Mouse (Mus musculus): ENCODE measurements at regions not wholly inside any gene's neighbourhood (a gene's known extent, or its start where the extent isn't known, plus 50 kb on each side); places are given as distances from the start of the nearest gene placed in this dataset.
"Not testable (repeated sequence)": the region's sequence is repeated elsewhere in the genome, so short reads cannot be mapped to it uniquely, and the experiment has no call there.

GRCm38 (mm10) chr7:138024021-138024420 is 373.5 kb downstream of the Tcerg1l start:
- not testable (repeated sequence) for DNase-seq

GRCm38 (mm10) chr7:138051696-138052095 is 345.8 kb downstream of the Tcerg1l start:
- DNase-seq = no peak

DNA sequence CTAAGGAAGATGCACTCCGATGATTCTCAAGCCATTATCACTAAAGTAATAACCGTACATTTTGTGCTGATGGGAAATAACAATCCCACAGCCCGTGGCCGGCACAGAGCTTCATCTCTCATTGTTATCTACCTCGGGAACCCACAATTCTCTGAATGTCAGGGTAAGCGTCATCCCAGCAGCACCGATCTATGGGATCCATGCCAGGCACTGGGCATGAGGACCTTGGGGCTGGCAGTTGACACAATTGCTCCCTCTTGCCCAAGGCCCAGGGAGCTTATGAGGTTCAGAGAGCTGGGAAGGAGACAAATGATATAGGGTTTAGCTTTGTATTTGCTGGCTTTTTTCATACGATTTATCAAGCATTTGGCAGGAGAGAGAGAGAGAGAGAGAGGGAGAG is 342.8 kb downstream of the Tcerg1l start:
- DNase-seq = no peak

GRCm38 (mm10) chr7:138061116-138061515 is 336.4 kb downstream of the Tcerg1l start:
- DNase-seq = no peak

DNA sequence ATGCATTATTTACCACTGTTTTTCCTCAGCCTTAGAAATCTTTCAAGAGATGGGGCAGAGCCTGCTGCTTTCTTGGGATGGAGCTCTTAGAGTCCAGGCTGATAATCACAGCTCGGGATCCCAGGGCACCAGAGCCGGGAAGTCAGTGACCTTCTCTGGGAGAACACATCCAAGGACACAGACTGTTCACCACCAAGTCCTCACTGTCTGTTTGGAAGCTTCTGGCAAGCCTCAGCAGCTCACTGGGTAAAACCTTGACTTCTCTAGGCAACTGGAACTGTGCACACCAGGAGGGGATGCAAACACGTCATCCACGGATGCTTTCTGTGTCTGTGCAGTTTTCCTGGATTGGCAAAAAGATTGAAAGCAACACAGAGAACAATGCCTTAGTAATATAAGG is 330.6 kb downstream of the Tcerg1l start:
- no peak for DNase-seq

DNA sequence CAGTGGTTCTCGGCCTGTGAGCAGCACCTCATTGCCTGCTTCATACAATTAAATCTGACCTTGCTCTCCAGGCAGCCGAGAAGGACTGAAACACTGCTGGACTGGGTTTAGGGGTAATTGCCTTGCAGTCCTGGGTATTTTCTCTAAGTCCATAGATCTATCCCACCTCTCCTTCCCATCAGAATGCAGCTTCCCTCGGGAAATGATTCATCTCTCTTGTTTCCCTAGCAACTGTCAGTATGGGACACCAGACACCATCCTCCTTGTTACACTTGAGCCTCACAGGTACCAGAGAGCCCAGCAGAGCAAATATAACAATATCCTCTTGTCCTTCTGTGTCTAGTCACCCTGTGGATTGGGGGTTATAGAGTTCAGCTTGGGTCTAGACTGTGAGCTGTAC is 322.3 kb downstream of the Tcerg1l start:
- no peak for DNase-seq

- peak; percentile 74 for DNase-seq
Observed at GRCm38 (mm10) chr7:138083980-138084379, 313.6 kb downstream of the Tcerg1l start.

GRCm38 (mm10) chr7:138107471-138108210 is 289.9 kb downstream of the Tcerg1l start:
- DNase-seq = no peak

- no peak for DNase-seq
Observed at GRCm38 (mm10) chr7:138121497-138121896, 276.0 kb downstream of the Tcerg1l start.

- DNase-seq = no peak
Observed at GRCm38 (mm10) chr7:138129701-138130100, 267.8 kb downstream of the Tcerg1l start.

DNA sequence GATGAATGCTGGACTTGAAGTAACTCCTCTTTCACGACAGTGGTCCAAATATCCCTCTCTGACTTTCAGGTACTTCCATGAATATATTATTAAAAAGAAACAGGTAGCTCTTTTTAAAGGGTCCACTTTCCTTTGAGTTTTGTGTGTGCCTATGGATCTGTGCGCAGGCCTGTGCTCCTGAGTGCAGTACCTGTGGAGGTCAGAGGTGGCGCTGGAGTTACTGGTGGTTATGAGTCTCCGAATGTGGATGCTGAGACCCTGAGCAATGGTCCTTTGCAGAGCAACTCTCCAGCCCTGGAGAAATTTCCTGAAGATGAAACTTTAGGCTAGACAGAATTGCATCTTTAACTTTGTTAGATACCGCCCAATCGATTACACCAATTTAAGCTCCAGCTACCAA is 264.1 kb downstream of the Tcerg1l start:
- DNase-seq = no peak

- DNase-seq = no peak
Observed at GRCm38 (mm10) chr7:138137934-138138333, 259.6 kb downstream of the Tcerg1l start.

DNA sequence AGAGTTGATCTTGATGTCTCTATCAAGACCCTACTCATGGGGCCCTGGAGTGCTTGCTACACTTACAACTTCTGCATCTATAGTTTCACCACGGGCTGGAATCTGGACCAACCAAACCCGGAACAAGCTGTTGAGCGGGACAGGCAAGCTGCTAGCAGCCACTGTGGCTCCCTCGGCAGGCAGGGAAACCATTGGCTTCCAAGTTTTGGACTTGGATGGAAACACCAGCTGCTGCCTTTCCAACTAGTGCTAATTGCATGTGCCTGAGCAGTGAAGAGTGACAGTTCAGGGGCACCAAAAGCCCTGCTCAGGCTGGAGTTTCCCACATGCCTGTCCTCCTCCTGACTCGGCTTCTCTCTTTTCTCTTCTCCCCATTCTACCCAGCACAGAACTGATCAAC is 257.8 kb downstream of the Tcerg1l start:
- DNase-seq = no peak

DNA sequence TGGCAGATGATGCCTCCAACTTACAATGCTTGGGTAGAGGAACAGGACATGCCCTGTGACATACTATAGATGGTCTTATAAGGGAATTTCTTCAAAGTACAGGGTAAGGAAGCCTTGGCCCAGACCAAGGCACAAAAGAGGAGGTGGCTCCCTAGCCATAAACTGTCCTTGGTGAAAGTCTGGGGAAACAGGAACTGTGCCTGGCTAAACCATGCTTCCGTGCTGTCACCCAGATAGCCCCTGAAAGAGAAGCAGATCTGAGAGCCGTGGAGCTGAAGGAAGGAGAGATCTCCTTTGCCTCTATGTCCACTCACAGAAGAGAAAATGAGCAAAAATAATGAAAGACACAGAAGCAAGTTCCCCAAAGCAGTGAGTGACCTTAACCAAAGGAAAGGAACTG is 248.0 kb downstream of the Tcerg1l start:
- no peak for DNase-seq

DNA sequence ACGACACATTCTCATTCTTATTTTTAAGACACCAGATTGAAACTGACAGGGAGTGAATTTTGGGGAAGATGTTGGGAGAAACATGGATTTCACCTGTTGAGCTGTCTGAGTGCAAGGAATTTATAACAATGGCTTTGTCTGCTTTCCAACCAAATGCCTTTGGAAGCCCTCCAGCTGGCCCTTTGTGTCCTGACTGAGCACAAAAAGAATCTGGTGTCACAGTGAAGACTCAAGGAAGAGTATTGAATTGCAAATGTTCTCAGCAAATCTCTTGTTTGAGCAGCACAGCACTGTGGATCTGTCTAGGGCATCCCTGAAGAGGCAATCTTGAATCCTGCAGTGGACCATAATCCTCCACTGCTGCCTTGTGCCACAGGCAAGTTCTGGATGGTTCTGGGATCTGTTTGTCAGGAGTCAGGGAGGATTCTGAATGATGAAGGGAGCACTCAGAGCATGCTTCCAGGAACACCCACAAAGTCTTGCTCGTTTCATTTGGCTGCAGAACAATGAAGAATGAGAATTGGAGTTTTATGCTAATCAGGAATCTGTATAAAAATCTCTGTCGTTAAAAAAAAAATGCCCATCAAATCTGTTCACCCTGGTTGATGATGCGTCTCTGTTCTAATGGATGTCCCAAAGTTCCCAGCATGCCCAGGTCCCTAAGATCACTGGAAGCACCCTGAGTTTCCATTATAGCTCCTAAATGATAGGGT is 243.9 kb downstream of the Tcerg1l start:
- no peak for DNase-seq

Data from kidney, adult 11 months (tissue).